ENCODE assay signal across 18 mouse cellular contexts in the genomic region with DNA sequence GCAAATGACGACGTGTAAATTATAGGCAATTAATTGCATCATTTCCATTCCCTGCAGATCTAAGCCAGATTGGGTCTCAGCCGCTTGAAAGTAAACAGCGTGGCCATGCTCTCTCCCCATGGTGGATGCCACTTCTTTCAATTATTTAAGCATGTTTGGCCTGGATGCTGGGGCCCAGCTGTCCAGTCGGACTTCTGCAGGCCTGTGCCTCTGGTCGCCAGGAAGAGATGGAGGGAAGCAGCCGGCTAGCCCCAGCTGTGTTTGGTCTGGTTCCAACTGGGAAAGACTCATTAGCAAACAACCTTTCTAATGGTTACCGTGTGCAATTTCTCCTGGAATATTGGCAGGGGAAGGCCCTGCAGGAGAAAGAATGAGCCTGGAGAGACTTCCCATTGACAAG.
DNase-seq lines count a peak whose midpoint lies in the region; ATAC-seq and TF ChIP-seq lines count a peak whose summit lies in the region.
"Had no signal": no experiment of that assay in that cellular context is flagged by ENCODE, and none has a peak within 500 bp of the region (broad histone marks: within the 10 kb centered on the region; RNA-seq: fewer than 3 reads in every experiment).

No protein-coding gene starts in this region.

- TF ChIP-seq POLR2A in cerebellum, adult 2 months (IDR thresholded peaks at IDR 0.05; ENCODE audit: borderline replicate concordance, insufficient read depth, low read length): no peak
- no peak for TF ChIP-seq POLR2A in thymus, adult 2 months (IDR thresholded peaks at IDR 0.05; ENCODE audit: control insufficient read depth, extremely low read depth, insufficient read depth, low read length, poor library complexity)

- H3K27me3 ChIP-seq in cerebellum, adult 2 months (ENCODE audit: control insufficient read depth, insufficient read depth, low read length): no peaks in the 10 kb centered on the region; the same call in 1 of the 2 replicates
- H3K27me3 ChIP-seq in hindbrain, embryonic 15.5 days: no peaks in the 10 kb centered on the region
- H3K27me3 ChIP-seq in thymus, adult 2 months (ENCODE audit: control insufficient read depth, insufficient read depth, low read length): no peaks in the 10 kb centered on the region
- H3K27me3 ChIP-seq: CH12.LX; embryonic facial prominence, embryonic 13.5 days; heart, embryonic 13.5 days had no signal

- no peaks in the 10 kb centered on the region for H3K4me1 ChIP-seq in cerebellum, adult 2 months (ENCODE audit: control insufficient read depth, insufficient read depth, low read length)
- H3K4me1 ChIP-seq in hindbrain, embryonic 15.5 days (replicated peaks): peaks cover 11% of the 10 kb centered on the region
- no peaks in the 10 kb centered on the region for H3K4me1 ChIP-seq in thymus, adult 2 months (replicated peaks; ENCODE audit: control insufficient read depth, insufficient read depth, low read length)
- H3K4me1 ChIP-seq: heart, embryonic 13.5 days had no signal

- no peak overlapping the region for H3K9ac ChIP-seq in hindbrain, embryonic 15.5 days
- H3K9ac ChIP-seq: embryonic facial prominence, embryonic 13.5 days; heart, embryonic 13.5 days; liver, postnatal 0 days had no signal

- intact Hi-C loops in left cerebral cortex, postnatal 4 days (cut with DNase I): no loop called here

- H3K9me3 ChIP-seq in hindbrain, embryonic 15.5 days: no peaks in the 10 kb centered on the region
- H3K9me3 ChIP-seq: embryonic facial prominence, embryonic 13.5 days; heart, embryonic 13.5 days had no signal

- no peak overlapping the region for H3K27ac ChIP-seq in cerebellum, adult 2 months (ENCODE audit: insufficient read depth, low read length)
- no peak overlapping the region for H3K27ac ChIP-seq in hindbrain, embryonic 15.5 days (replicated peaks)
- H3K27ac ChIP-seq in thymus, adult 2 months (ENCODE audit: control insufficient read depth, insufficient read depth, low read length): no peak overlapping the region
- H3K27ac ChIP-seq: embryonic facial prominence, embryonic 13.5 days; heart, embryonic 13.5 days; left cerebral cortex, adult 2 months; stomach, postnatal 0 days had no signal

- DNase-seq in cerebellum, postnatal 14 days: peak; percentile 43 to 73
- DNase-seq in cerebellum, adult 2 months: no peak
- DNase-seq in left cerebral cortex, postnatal 4 days: peak; percentile 87
- DNase-seq in left cerebral cortex, adult 18-20 months (ENCODE audit: low spot score in 2 of 2): no peak
- peak; percentile 10 for DNase-seq in embryo, embryonic 10.5 days (ENCODE audit: low spot score)
- no peak for DNase-seq in thymus, adult 2 months
- DNase-seq in layer of hippocampus, postnatal 25 days (ENCODE audit: extremely low spot score in 1 of 2, low spot score in 1 of 2): no peak
- DNase-seq: adrenal gland, postnatal 10 days; cerebellum, adult 9-11 months; kidney, adult 8-10 months; liver, postnatal 0 days; thymus, postnatal 36 days had no signal

- H3K36me3 ChIP-seq in hindbrain, embryonic 15.5 days: no peaks in the 10 kb centered on the region
- no peaks in the 10 kb centered on the region for H3K36me3 ChIP-seq in thymus, adult 2 months (ENCODE audit: control insufficient read depth, insufficient read depth, low read length)
- H3K36me3 ChIP-seq: embryonic facial prominence, embryonic 13.5 days; heart, embryonic 13.5 days had no signal

- no peak for TF ChIP-seq CTCF in cerebellum, adult 2 months (IDR thresholded peaks at IDR 0.05; ENCODE audit: borderline replicate concordance, insufficient read depth, low read depth, low read length)
- no peak for TF ChIP-seq CTCF in thymus, adult 2 months (IDR thresholded peaks at IDR 0.05; ENCODE audit: borderline replicate concordance, control insufficient read depth, extremely low read depth, insufficient read depth, low read length, poor library complexity)

- H3K4me3 ChIP-seq in cerebellum, adult 2 months (replicated peaks; ENCODE audit: insufficient read depth, low read depth, low read length): no peak overlapping the region
- H3K4me3 ChIP-seq in hindbrain, embryonic 15.5 days: no peak overlapping the region
- H3K4me3 ChIP-seq in thymus, adult 2 months (ENCODE audit: control insufficient read depth, insufficient read depth, low read length): no peak overlapping the region
- H3K4me3 ChIP-seq: embryonic facial prominence, embryonic 13.5 days; heart, embryonic 13.5 days; left cerebral cortex, adult 2 months had no signal

- WGBS in cerebellum, adult 2 months: 30% methylated on average over 8 of the region's 8 CpGs
- 21% methylated on average over 8 of the region's 8 CpGs for WGBS in hindbrain, embryonic 15.5 days
- 84% methylated on average over 8 of the region's 8 CpGs for WGBS in thymus, adult 2 months

- no peak overlapping the region for H3K4me2 ChIP-seq in hindbrain, embryonic 15.5 days
- H3K4me2 ChIP-seq: embryonic facial prominence, embryonic 13.5 days; heart, embryonic 13.5 days had no signal

- ATAC-seq in hindbrain, embryonic 15.5 days (ENCODE audit: low FRiP score, low read depth): peak; percentile 48; the same call in 1 of the 2 replicates
- ATAC-seq: liver, postnatal 0 days had no signal

Comparison
In these comparisons a context has a peak if more than half of its experiments do, and no peak if none do; other contexts are left out.
1. DNase-seq: peak in cerebellum, postnatal 14 days (2 of 2), left cerebral cortex, postnatal 4 days (single experiment) and embryo, embryonic 10.5 days (single experiment); none in cerebellum, adult 2 months (0 of 2), left cerebral cortex, adult 18-20 months (0 of 2), thymus, adult 2 months (single experiment) and layer of hippocampus, postnatal 25 days (0 of 2).